Mouse (Mus musculus) 416B (cell line): ENCODE results near the gene Kyat1.
"Not testable (repeated sequence)": the region's sequence is repeated elsewhere in the genome, so short reads cannot be mapped to it uniquely, and the experiment has no call there.

Source experiments
- DNase-seq: peaks from one replicate; pipeline ENCODE4 v3.0.0; 2011; ENCODE audit warnings: low read depth

Gene Kyat1

GRCm38 (mm10) chr2:30214745-30215144 lies 9.1 kb upstream of the Kyat1 start:
- no peak for DNase-seq

GRCm38 (mm10) chr2:30212951-30213350 lies 7.3 kb upstream of the Kyat1 start:
- DNase-seq = peak; percentile 55

DNA sequence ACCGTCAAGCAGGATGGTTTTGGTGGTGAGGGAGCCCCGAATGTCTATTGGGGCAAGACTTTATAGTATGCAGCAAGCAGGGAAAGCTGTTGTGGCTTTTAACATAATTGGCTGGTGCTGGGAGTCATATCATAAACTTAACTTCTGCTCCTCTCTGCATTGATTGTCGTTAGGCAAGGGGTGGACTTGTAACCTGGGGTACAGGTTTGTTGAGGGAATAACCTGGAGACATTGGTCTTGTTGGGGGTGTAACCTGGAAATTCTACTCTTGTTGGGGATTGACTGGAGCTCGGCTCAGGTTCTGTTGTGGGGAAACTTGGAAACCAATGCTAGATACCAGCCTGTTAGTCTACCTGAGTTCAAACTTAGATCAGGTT lies 6.5 kb upstream of the Kyat1 start:
- no peak for DNase-seq

GRCm38 (mm10) chr2:30211408-30212168 lies 5.9 kb upstream of the Kyat1 start:
- DNase-seq = no peak

DNA sequence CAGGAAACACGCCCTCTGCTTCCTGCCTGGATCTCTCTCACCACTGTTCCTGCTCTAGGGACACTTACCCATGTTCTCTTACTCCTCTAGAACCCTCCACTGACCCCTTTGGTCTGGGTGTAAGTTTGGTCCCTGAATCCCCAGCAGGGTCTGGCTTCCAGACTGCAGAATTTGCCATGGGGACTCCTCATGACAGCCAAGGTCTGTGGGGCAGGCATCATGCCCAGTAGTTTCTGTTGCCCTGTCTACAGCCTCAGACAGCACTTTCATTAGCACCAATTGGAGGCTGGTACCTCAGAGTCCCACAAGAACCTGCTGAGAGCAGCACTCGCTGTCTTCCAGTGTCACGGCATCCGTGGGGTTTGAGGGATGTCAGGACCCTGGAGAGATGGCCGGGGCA lies 2.2 kb upstream of the Kyat1 start:
- DNase-seq = no peak

DNA sequence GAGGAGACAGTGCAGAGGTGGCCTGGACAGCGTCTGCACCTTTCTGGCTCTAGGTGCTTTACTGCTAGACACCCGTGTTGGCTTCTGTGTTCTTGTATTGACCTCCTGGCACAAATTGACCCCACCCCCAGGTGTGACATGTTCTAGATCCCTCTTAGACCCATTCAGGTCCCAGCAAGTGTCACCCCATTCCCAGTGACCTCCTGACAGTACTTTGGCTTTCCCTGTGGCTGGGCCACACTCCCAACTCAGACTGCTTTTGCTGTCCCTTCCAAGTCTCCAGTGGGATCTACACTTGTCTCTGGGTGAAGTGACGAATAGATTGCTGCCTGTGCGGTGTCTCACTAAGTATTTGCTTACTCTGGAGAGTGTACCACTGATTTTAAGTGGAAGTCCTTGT lies 1.8 kb upstream of the Kyat1 start:
- DNase-seq = no peak

GRCm38 (mm10) chr2:30205255-30205628 lies 405 bp downstream of the Kyat1 start:
- DNase-seq = no peak

- peak; percentile 77 for DNase-seq
Observed at GRCm38 (mm10) chr2:30203439-30203838, 2.2 kb downstream of the Kyat1 start.

DNA sequence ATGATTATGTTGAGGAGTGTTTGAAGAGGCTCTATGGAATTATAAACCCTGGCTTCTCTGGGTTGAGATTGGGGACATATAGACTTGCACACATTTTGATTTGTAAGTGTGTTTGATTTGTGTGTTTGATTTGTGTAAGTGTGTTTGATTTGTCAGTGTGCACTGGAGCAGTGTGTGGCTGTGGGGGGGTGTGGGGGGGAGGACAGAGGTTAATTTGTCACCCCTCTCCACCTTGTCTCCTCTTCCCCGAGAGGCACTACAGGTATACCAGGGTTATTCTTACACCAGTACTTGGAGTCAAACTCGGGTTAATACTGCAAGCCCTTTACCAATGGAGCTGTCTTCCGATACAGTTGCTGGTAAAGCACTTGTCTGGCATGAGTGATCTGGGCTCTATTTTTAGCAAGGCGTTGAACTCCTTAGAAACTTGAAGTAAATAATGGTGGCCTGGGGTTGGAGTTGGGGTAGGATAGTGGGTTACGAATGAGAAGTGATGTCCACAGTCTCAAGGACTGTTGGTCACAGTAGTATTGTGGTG lies 5.2 kb downstream of the Kyat1 start:
- DNase-seq = no peak

DNA sequence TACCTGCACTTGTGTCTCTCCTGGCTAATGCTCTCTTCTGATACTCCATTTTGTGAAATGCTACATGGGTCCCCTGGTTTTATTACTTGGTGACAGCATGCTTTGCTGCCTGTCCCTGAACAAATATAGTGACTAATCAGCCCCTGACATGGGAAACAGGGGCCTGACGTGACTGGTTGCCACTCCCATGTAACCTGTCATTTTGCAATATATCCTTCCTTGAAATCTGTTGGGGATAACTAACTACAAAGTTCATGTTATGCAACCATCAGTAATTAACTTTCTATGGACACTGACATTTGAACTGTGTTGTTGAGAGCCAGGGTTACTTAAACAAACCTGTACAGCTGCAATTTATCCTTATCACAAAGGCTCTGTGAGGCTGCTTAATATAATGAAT lies 5.7 kb downstream of the Kyat1 start:
- DNase-seq = peak; percentile 80

GRCm38 (mm10) chr2:30198021-30198420 lies 7.6 kb downstream of the Kyat1 start:
- DNase-seq = no peak

GRCm38 (mm10) chr2:30194656-30195055 lies 11.0 kb downstream of the Kyat1 start:
- DNase-seq = no peak

DNA sequence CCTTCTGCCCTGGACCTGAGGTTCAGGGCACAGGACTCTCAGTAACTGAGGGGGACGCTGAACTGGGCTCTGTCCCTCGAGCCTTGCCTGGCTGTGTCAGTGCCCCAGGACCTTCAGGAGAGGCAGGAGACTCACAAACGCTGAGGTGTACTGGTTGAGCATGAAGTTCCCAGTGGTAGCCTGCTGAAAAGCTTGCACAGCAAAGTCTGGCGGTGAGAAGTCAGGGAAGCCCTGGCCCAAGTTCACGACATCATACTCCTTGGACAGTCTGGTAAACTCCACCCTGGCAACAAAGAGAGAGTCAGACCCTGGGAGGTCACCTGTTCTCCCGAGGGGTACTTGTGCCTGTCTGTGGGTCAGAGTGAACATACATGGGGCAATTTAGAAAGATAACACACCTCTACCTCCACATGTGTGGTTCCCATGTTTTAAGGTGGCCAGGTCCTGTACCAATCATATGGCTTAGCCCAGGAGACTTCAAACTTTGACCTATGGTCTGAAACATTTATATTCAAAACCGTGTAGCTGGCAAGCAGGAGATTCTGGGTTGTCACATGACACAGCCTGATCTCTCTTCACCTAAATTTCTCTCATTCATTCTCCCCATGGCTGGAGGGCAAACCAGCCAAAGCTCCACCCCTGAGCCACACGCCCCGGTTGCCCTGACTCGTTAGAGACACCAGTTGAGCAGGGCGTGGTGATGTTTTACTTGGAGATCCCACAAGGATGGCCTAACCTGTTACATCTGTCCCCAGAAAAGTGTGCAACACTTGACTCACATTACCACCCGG lies 13.7 kb downstream of the Kyat1 start:
- no peak for DNase-seq

- DNase-seq = no peak
Observed at GRCm38 (mm10) chr2:30185681-30186080, 20.0 kb downstream of the Kyat1 start.

DNA sequence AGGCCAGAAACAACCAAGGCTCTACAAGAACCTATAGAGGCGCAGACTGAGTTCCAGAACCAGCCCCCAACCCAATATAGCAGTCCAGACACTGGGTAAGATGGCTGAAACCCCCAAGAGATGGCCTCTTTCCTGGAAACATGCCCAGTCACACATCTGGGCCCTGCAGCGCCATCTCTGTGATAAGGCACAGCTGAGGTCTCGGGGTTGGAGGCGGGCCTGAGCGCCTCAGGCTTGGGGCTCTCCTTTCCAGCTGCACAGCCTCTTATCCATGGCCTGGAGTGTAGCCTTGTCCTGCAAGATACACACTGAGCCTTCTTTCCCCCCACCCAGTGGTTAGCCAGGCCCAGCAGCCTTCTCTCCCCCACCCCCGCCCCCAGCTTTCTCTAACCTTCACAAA lies 20.4 kb downstream of the Kyat1 start:
- DNase-seq = no peak

GRCm38 (mm10) chr2:30183721-30184120 lies 21.9 kb downstream of the Kyat1 start:
- no peak for DNase-seq

DNA sequence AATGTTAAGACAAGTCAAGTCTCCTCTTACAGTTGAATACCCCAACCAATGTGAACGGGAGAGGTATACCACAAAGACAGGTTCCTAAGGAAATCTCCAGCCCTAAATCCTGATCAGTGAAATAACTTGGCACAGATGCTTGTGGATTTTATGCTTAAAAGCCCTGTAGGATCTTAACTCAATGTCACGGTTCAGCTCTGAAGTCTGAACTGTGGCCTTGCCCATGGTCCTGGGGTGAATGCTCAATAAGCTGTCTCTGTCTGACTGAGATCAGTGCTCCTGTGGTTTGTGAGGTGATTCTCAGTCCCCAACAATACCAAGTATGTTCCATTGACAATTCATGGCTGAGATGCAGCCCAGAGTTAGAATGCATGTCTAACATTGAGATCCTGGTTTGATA lies 23.2 kb downstream of the Kyat1 start:
- no peak for DNase-seq

DNA sequence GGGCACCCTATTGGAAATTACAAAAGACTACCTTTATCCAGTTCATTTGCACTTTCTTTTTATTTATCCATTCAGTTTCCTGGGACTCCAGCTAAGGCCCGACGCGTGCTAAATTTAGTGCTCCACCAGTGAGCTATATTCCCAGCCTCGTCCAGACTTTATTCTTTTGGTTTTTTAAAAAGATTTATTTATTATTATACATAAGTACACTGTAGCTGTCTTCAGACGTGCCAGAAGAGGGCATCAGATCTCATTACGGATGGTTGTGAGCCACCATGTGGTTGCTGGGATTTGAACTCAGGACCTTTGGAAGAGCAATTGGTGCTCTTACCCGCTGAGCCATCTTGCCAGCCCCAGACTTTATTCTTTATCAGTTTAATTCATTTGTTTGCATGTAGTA lies 26.9 kb downstream of the Kyat1 start:
- not testable (repeated sequence) for DNase-seq

- DNase-seq = peak; percentile 97
Observed at GRCm38 (mm10) chr2:30177700-30178675, 27.7 kb downstream of the Kyat1 start, which contains the start of gene Spout1. Gene Spout1 (minus strand): TSS chr2:30178459.

DNA sequence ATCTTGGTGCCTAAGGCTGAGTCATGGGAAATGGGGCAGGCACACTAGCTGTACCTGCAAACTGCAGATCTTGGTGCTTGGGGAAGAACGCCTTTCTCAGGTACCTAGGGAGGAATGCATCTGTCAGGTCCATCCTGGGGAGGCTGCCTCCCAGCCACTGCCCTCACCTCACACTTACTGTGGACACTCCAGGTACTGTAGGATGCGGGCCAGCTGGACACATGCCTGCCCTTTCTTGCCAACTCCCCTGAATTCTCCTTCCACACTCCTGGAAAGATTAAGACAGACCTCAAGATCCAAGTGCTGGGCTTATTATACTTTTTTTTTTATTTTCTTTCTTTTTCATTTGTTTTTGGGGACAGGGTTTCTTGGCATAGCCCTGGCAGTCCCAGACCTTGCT lies 29.1 kb downstream of the Kyat1 start:
- DNase-seq = no peak

DNA sequence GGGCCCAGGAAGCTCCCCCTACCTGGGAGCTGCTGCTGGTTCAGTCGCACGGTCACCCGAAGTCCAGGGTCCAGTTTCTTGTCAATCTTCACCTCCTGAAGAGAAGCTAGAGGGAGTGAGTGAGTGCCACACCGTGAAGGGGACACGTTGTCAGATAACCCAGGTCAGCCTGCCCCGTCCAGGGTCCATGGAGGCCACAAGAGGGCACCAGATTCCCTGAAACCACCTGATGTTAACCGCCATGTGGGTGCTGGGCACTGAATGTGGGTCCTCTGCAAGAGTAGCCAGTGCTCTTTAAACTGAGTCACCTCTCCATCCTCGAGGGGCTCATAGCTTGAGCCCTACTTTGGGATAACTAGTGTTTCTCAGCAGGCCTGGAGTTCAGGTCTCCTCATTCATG lies 29.8 kb downstream of the Kyat1 start:
- DNase-seq = peak; percentile 24
